Mouse (Mus musculus): ENCODE data around the gene Pcid2.

DNA sequence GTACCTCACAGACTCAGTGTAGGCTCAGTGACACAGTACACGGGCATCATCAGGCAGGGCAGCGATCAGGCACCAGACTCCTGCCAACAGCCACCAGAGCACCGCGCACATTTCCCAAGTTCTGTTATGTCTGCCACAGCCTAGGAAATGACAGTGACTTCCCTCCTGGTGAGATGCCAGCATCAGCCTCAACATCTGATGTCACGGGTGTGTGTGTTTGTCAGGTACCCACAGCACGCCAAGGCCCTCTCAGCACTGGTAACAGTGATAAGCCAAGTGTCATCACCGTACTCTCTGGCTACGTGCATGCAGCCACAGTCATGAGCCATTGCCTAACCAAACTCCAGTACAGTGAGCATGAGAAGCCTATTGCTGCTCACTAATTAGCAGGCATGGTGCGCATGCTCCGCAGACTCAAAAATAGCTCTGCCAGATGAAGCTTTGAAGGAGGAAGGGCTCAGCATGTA, 68.9 kb downstream of the Pcid2 start:
- TF ChIP-seq ZC3H11A (IDR thresholded peaks at IDR 0.05; ENCODE audit: low read depth, low read length) (no peak), GATA1 (IDR thresholded peaks at IDR 0.05; ENCODE audit: low read depth, low read length) (no peak), POLR2A (IDR thresholded peaks at IDR 0.05; ENCODE audit: control insufficient read depth in 1 of 2, insufficient read depth in 1 of 2, low read depth in 1 of 2, low read length in 2 of 2, poor library complexity in 1 of 2) (no peak), CTCF (IDR thresholded peaks at IDR 0.05 in 2 of 3, conservative IDR thresholded peaks at IDR 0.05 in 1 of 3; ENCODE audit: control insufficient read depth in 1 of 3, insufficient read depth in 1 of 3, low read depth in 2 of 3, low read length in 3 of 3, poor library complexity in 1 of 3, severe bottlenecking in 1 of 3) (no peak), UBTF (IDR thresholded peaks at IDR 0.05; ENCODE audit: borderline replicate concordance, insufficient read depth, low read depth, low read length) (no peak), TCF12 (IDR thresholded peaks at IDR 0.05; ENCODE audit: low read depth, low read length) (no peak), E2F4 (IDR thresholded peaks at IDR 0.05; ENCODE audit: borderline replicate concordance, low read depth, low read length) (no peak), MAX (IDR thresholded peaks at IDR 0.05; ENCODE audit: low read length) (no peak), CHD1 (IDR thresholded peaks at IDR 0.05; ENCODE audit: low read depth, low read length) (no peak)
